ENCODE assay signal across 16 mouse cellular contexts in genomic region chr8:34664429-34664828, GRCm38 (mm10).
"Had no signal": no experiment of that assay in that cellular context is flagged by ENCODE, and none has a peak within 500 bp of the region (broad histone marks: within the 10 kb centered on the region; RNA-seq: fewer than 3 reads in every experiment).

No protein-coding gene starts in this region.

- H3K36me3 ChIP-seq: neural tube, embryonic 12.5 days; neural tube, embryonic 13.5 days; neural tube, embryonic 15.5 days; stomach, embryonic 15.5 days had no signal

- H3K4me2 ChIP-seq: neural tube, embryonic 12.5 days; neural tube, embryonic 13.5 days; neural tube, embryonic 15.5 days; stomach, embryonic 15.5 days had no signal

- H3K27me3 ChIP-seq: neural tube, embryonic 12.5 days; neural tube, embryonic 13.5 days; neural tube, embryonic 15.5 days; stomach, embryonic 15.5 days had no signal

- H3K9me3 ChIP-seq: neural tube, embryonic 12.5 days; neural tube, embryonic 13.5 days; neural tube, embryonic 15.5 days; stomach, embryonic 15.5 days had no signal

- H3K4me3 ChIP-seq: neural tube, embryonic 12.5 days; neural tube, embryonic 13.5 days; neural tube, embryonic 15.5 days; stomach, embryonic 15.5 days had no signal

- DNase-seq: retina, postnatal 1 day; right cerebral cortex, adult 18-20 months; right cerebral cortex, postnatal 14 days; right cerebral cortex, postnatal 25 days; right cerebral cortex, postnatal 4 days; spleen, adult 18-20 months; thymus, adult 18-20 months; thymus, adult 2 months; thymus, postnatal 14 days; thymus, postnatal 25 days; thymus, postnatal 36 days; thymus, postnatal 4 days had no signal

- H3K27ac ChIP-seq: neural tube, embryonic 12.5 days; neural tube, embryonic 13.5 days; neural tube, embryonic 15.5 days; stomach, embryonic 15.5 days had no signal

- H3K9ac ChIP-seq: neural tube, embryonic 12.5 days; neural tube, embryonic 13.5 days; neural tube, embryonic 15.5 days; stomach, embryonic 15.5 days had no signal

- H3K4me1 ChIP-seq: neural tube, embryonic 12.5 days; neural tube, embryonic 13.5 days; neural tube, embryonic 15.5 days had no signal
